Mouse (Mus musculus) liver, embryonic 12.5 days (tissue): ENCODE data around the gene Baz2a. TPM values are rescaled to one million over a fixed set of nuclear protein-coding genes. Genes with fewer than 3 reads are reported as not detected.

Source experiments
- ATAC-seq: fragments of 200-750 bp; cut with Nextera tagmentation; 2 replicates; pipeline ENCODE4 v1.8.0; 2017; ENCODE audit warnings: moderate number of reproducible peaks, mild to moderate bottlenecking, moderate library complexity
- H3K27ac ChIP-seq: fragments of 300-500 bp; sonication (generic); 2 replicates; pipeline ENCODE4 v1.5.1; 2016; ENCODE audit warnings: mild to moderate bottlenecking
- H3K27me3 ChIP-seq: fragments of 300-500 bp; sonication (generic); replicated peaks from 2 replicates; pipeline ENCODE4 v1.6.1; 2016; ENCODE audit warnings: mild to moderate bottlenecking, moderate library complexity
- H3K36me3 ChIP-seq: fragments of 300-500 bp; sonication (generic); 2 replicates; pipeline ENCODE4 v1.6.1; 2016; ENCODE audit warnings: mild to moderate bottlenecking, moderate library complexity
- H3K4me1 ChIP-seq: fragments of 300-500 bp; sonication (generic); 2 replicates; pipeline ENCODE4 v1.6.1; 2016
- H3K4me2 ChIP-seq: fragments of 300-500 bp; sonication (generic); 2 replicates; pipeline ENCODE4 v1.6.1; 2016; ENCODE audit warnings: mild to moderate bottlenecking, moderate library complexity
- H3K4me3 ChIP-seq: fragments of 300-500 bp; sonication (generic); 2 replicates; pipeline ENCODE4 v1.5.1; 2016; ENCODE audit warnings: mild to moderate bottlenecking, moderate library complexity
- H3K9ac ChIP-seq: fragments of 300-500 bp; sonication (generic); 2 replicates; pipeline ENCODE4 v1.6.1; 2016; ENCODE audit warnings: mild to moderate bottlenecking, moderate library complexity
- H3K9me3 ChIP-seq: fragments of 300-500 bp; sonication (generic); replicated peaks from 2 replicates; pipeline ENCODE4 v1.6.1; 2016; ENCODE audit warnings: mild to moderate bottlenecking, moderate library complexity
- WGBS: fragments of 180-500 bp; shearing (Covaris S2); methylation state at CpG from one replicate; pipeline ENCODE4 v1.1.7; 2016; ENCODE audit not compliant: insufficient replicate concordance; 5-methylcytosine and 5-hydroxymethylcytosine counted together
- polyA plus RNA-seq: library from polyadenylated mRNA; unstranded; fragments of >200 nt; fragmentation: Nextera tagmentation; extraction: Ambion mirVana; gene quantifications from 2 replicates; pipeline ENCODE4 v1.2.1, GENCODE M21; 2016

The Baz2a gene
- polyA plus RNA-seq, 1 experiment from 2014 or later, result 8.0 TPM

GRCm38 (mm10) chr10:128128143-128128542 lies 36.8 kb downstream of the Baz2a start:
- Histone ChIP-seq H3K4me2 (no peak overlapping the region), H3K4me1 (no peaks in the 10 kb centered on the region), H3K36me3 (peaks cover 82% of the 10 kb centered on the region), H3K4me3 (no peak overlapping the region), H3K27me3 (no peaks in the 10 kb centered on the region), H3K27ac (no peak overlapping the region), H3K9ac (no peak overlapping the region), H3K9me3 (no peaks in the 10 kb centered on the region)
- 88% methylated on average over 8 of the region's 8 CpGs for WGBS
- ATAC-seq, result 0 out of 2 replicates have a peak, but pooled peaks have one; percentile 31

GRCm38 (mm10) chr10:128131297-128131696 lies 39.9 kb downstream of the Baz2a start:
- Histone ChIP-seq H3K9ac (no peak overlapping the region), H3K36me3 (peaks cover 54% of the 10 kb centered on the region), H3K4me2 (no peak overlapping the region), H3K4me1 (no peaks in the 10 kb centered on the region), H3K9me3 (no peaks in the 10 kb centered on the region), H3K27me3 (no peaks in the 10 kb centered on the region), H3K27ac (no peak overlapping the region), H3K4me3 (no peak overlapping the region)
- no peak for ATAC-seq
- WGBS, result 57% methylated on average over 3 of the region's 3 CpGs

- Histone ChIP-seq H3K36me3 (peaks cover 49% of the 10 kb centered on the region), H3K4me3 (no peak overlapping the region), H3K27me3 (no peaks in the 10 kb centered on the region), H3K9ac (no peak overlapping the region), H3K4me2 (no peak overlapping the region), H3K27ac (no peak overlapping the region), H3K9me3 (no peaks in the 10 kb centered on the region), H3K4me1 (no peaks in the 10 kb centered on the region)
- no peak for ATAC-seq
These were observed 40.4 kb downstream of the Baz2a start for GRCm38 (mm10) chr10:128131812-128132211.

GRCm38 (mm10) chr10:128133650-128134332 lies 42.4 kb downstream of the Baz2a start:
- Histone ChIP-seq H3K9me3 (no peaks in the 10 kb centered on the region), H3K4me3 (no peak overlapping the region), H3K36me3 (peaks cover 38% of the 10 kb centered on the region), H3K4me2 (no peak overlapping the region), H3K4me1 (no peaks in the 10 kb centered on the region), H3K27ac (no peak overlapping the region), H3K27me3 (no peaks in the 10 kb centered on the region), H3K9ac (no peak overlapping the region)
- 72% methylated on average over 13 of the region's 13 CpGs for WGBS
- ATAC-seq, result no peak

GRCm38 (mm10) chr10:128135374-128135773 lies 44.0 kb downstream of the Baz2a start:
- 83% methylated on average over 6 of the region's 6 CpGs for WGBS
- no peak overlapping the region for H3K27ac ChIP-seq
- no peaks in the 10 kb centered on the region for H3K4me1 ChIP-seq
- H3K4me2 ChIP-seq, result no peak overlapping the region
- H3K27me3 ChIP-seq, result no peaks in the 10 kb centered on the region
- H3K4me3 ChIP-seq, result no peak overlapping the region
- H3K36me3 ChIP-seq, result peaks cover 31% of the 10 kb centered on the region
- no peaks in the 10 kb centered on the region for H3K9me3 ChIP-seq
- H3K9ac ChIP-seq, result no peak overlapping the region
- no peak for ATAC-seq

GRCm38 (mm10) chr10:128140236-128140952 lies 49.0 kb downstream of the Baz2a start:
- no peak overlapping the region for H3K4me3 ChIP-seq

GRCm38 (mm10) chr10:128142165-128142564 lies 50.8 kb downstream of the Baz2a start:
- Histone ChIP-seq H3K27ac (no peak overlapping the region), H3K4me2 (no peak overlapping the region), H3K9ac (no peak overlapping the region), H3K9me3 (no peaks in the 10 kb centered on the region), H3K36me3 (peaks cover 51% of the 10 kb centered on the region), H3K4me1 (no peaks in the 10 kb centered on the region), H3K27me3 (no peaks in the 10 kb centered on the region), H3K4me3 (no peak overlapping the region)
- ATAC-seq, result no peak
- 65% methylated on average over 2 of the region's 2 CpGs for WGBS

More at GRCm38 (mm10) chr10:128140236-128140952, 49.0 kb downstream of the Baz2a start:
- no peak for ATAC-seq
- 59% methylated on average over 12 of the region's 12 CpGs for WGBS
- Histone ChIP-seq H3K36me3 (peaks cover 41% of the 10 kb centered on the region), H3K4me2 (no peak overlapping the region), H3K27ac (no peak overlapping the region), H3K4me1 (no peaks in the 10 kb centered on the region), H3K9ac (no peak overlapping the region), H3K9me3 (no peaks in the 10 kb centered on the region), H3K27me3 (no peaks in the 10 kb centered on the region)

GRCm38 (mm10) chr10:128143659-128144058 lies 52.3 kb downstream of the Baz2a start:
- Histone ChIP-seq H3K4me1 (peaks cover 1% of the 10 kb centered on the region; the same call in 1 of the 2 replicates), H3K27ac (no peak overlapping the region), H3K9ac (no peak overlapping the region), H3K36me3 (peaks cover 43% of the 10 kb centered on the region), H3K9me3 (no peaks in the 10 kb centered on the region), H3K27me3 (no peaks in the 10 kb centered on the region), H3K4me3 (no peak overlapping the region), H3K4me2 (no peak overlapping the region)
- 68% methylated on average over 4 of the region's 4 CpGs for WGBS
- ATAC-seq, result no peak

GRCm38 (mm10) chr10:128144961-128145360 lies 53.6 kb downstream of the Baz2a start:
- WGBS, result 60% methylated on average over 2 of the region's 2 CpGs

GRCm38 (mm10) chr10:128148789-128149365 lies 57.5 kb downstream of the Baz2a start:
- Histone ChIP-seq H3K27me3 (no peaks in the 10 kb centered on the region), H3K9ac (peak overlapping the region; percentile 62), H3K36me3 (peaks cover 26% of the 10 kb centered on the region), H3K4me3 (peak overlapping the region; percentile 54), H3K4me1 (peaks cover 21% of the 10 kb centered on the region), H3K4me2 (peak overlapping the region; percentile 71), H3K9me3 (no peaks in the 10 kb centered on the region), H3K27ac (peak overlapping the region; percentile 76)
- no peak for ATAC-seq
- 77% methylated on average over 5 of the region's 5 CpGs for WGBS

More at GRCm38 (mm10) chr10:128144961-128145360, 53.6 kb downstream of the Baz2a start:
- Histone ChIP-seq H3K9me3 (no peaks in the 10 kb centered on the region), H3K9ac (no peak overlapping the region), H3K4me2 (no peak overlapping the region), H3K27ac (no peak overlapping the region), H3K36me3 (peaks cover 39% of the 10 kb centered on the region), H3K4me1 (peaks cover 14% of the 10 kb centered on the region), H3K4me3 (no peak overlapping the region), H3K27me3 (no peaks in the 10 kb centered on the region)
- no peak for ATAC-seq

GRCm38 (mm10) chr10:128149592-128149991 lies 58.2 kb downstream of the Baz2a start:
- H3K4me1 ChIP-seq, result peaks cover 21% of the 10 kb centered on the region
- 4% methylated on average over 5 of the region's 5 CpGs for WGBS
- H3K27me3 ChIP-seq, result no peaks in the 10 kb centered on the region
- H3K36me3 ChIP-seq, result peaks cover 25% of the 10 kb centered on the region; the same call in 1 of the 2 replicates
- H3K4me2 ChIP-seq, result peak overlapping the region; percentile 71
- peak overlapping the region; percentile 62 for H3K9ac ChIP-seq
- peak overlapping the region; percentile 76 for H3K27ac ChIP-seq
- ATAC-seq, result peak; percentile 99
- peak overlapping the region; percentile 54 for H3K4me3 ChIP-seq
- no peaks in the 10 kb centered on the region for H3K9me3 ChIP-seq

GRCm38 (mm10) chr10:128150941-128151340 lies 59.6 kb downstream of the Baz2a start:
- H3K27ac ChIP-seq, result no peak overlapping the region
- H3K9ac ChIP-seq, result no peak overlapping the region
- ATAC-seq, result no peak
- H3K9me3 ChIP-seq, result no peaks in the 10 kb centered on the region
- 81% methylated on average over 14 of the region's 14 CpGs for WGBS
- no peak overlapping the region for H3K4me2 ChIP-seq
- no peaks in the 10 kb centered on the region for H3K27me3 ChIP-seq
- H3K4me1 ChIP-seq, result peaks cover 21% of the 10 kb centered on the region
- no peak overlapping the region for H3K4me3 ChIP-seq
- H3K36me3 ChIP-seq, result peaks cover 14% of the 10 kb centered on the region; the same call in 1 of the 2 replicates
